Mouse (Mus musculus): ENCODE data around the gene Dapk3.
"Not testable (repeated sequence)": the region's sequence is repeated elsewhere in the genome, so short reads cannot be mapped to it uniquely, and the experiment has no call there.

Dapk3 gene

DNA sequence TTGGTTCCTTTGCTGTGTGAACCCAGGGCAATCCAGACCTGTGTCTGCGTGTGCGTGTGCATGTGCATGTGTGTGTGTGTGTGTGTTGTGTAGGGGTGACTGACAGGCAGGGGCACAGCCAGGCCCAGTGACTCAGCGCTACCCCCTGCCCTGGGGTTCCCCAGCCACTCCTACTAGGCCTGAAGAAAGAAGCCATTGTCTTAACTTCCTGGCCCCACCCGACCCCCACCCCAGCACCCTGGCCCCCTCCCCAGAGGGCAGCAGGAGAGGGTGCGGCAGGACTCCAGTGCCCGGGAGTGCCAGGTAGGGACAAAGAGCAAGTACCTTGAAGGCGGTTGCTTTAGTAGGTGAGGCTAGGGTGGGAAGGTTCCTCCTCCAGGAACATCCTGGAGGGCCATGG lies 37.0 kb upstream of the Dapk3 start:
- DNase-seq (ENCODE audit: extremely low read depth, low read depth), result no peak

DNA sequence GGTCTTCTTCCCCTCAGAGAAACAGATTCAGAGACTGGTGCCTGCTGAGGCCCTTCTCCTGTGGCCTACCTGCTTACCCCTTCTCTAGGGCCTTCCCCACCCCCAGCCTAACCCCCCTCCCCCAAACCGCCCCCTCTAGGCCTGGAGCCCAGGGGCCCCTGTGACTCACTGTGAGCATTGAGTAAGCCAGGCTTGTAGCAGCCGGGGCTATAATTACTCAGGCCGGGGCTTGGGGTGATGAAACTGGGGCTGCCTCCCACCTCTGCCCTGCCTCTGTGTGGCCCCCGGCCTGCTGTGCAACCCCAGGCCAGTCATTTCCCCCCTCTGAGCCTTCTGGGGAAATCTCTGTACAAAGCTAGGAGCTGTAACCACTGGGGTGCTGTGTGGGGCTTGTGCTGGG lies 36.5 kb upstream of the Dapk3 start:
- no peak for DNase-seq (ENCODE audit: extremely low read depth, low read depth)

DNA sequence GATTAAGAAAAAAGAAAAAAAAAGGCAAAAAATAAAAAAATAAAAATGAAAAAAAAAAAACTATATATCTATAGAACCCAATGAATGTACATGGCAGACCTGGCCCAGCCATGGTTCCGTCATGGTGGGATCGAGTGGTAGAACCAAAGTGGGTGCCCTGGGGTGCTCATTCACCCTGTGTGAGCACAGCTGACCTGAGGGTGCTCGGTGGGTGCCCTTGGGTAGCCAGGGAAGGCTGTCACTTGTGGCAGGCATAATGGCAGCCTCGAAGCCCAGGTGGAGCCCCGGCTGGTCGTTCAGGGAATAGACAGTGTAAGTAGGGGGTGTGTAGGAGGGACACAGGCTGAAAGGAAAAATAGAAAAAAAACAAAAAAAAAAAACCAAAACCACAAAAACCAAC lies 31.5 kb upstream of the Dapk3 start:
- no peak for DNase-seq (ENCODE audit: extremely low read depth, low read depth)

DNA sequence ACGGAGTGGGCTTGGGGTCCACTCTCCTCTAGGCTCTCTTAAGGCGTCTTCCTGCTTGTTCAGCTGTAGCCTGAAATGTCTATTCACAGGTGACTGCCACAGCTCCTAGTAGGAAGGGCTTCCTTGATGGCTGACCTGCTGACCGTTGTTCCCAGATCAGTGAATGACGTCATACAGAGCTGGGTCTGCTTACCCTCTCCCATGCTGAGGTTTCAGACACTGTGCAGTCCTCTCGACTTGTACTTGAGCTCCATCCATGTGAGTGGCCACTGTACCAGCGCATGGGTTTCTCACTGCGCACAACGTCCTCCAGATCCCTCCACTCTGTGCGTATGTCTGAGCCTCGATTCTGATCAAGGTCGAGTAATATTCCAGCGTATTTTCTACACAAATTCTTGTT lies 30.2 kb upstream of the Dapk3 start:
- DNase-seq (ENCODE audit: extremely low read depth, low read depth), result no peak

DNA sequence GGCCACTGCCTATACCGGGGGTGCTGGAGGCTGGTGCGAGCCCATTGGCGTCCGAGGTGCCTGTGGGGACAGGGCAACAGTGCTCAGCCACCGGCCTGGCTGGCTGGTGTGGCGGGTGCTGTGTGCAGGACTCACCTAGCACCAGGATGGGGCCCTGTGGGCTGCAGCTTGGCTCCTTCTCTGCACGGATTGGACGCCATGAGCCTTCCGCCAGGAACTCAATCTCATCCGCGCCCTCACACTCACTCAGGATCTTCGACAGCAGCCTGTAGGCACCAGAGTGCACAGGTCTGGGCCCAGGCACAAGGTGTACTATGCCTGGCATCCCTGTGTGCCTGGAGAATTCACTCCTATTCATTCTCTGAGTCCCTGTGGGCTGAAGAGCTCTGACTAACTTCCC lies 28.5 kb upstream of the Dapk3 start:
- no peak for DNase-seq (ENCODE audit: extremely low read depth, low read depth)

DNA sequence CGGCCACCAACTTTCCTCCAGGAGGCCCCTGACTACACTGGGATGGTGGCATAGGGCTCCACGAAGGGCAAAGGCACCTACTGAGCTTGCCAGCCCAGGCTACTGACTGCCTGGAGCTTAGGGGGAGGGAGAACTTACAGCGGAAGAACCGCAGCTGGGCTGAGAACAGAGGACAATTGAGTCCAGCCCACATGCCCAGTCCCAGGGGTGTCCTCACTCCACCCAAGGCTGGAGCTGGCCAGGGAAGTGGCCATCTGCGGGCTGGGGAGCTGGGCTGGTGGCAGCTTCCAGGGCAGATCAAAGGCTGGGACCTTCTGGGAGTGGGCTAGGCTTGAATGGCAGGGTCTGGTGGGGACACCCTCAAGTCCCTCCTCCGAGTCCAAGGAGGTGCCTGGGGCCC lies 28.1 kb upstream of the Dapk3 start:
- no peak for DNase-seq (ENCODE audit: extremely low read depth, low read depth)

DNA sequence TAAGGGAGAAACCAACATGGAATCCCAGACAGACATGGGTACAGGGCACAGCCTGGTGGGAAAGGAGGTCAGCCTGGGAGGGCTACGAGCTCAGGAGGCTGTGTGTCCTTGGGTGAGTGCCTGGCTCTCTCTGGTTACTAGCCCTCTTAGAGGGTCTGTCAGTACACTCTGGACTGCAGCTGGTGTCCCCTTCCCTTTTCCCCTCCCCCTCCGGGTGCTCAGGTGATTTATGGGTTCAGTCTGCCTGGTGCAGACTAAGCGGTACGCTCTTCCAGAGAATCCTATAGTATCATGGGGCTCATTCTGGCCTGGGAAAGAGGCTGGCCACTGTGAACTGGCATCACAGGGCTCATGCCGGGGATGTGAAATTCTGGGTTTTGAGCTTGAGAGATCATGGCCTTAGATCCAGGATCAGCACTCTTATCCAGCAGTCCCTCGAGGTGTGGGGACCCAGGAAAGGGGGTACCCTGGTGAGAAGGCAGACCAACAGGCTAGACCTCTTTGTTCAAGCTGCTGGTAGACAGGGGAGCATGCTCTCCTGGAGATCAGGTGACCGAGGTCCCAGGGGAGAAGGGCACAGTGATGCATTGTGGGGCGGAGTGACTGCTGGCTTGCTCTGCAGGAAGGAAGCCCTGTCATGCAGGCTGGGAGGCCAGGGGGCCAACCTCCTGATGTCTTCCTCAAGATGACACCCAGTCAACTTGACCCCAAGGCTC lies 21.0 kb upstream of the Dapk3 start:
- DNase-seq (ENCODE audit: extremely low read depth, low read depth), result no peak

DNA sequence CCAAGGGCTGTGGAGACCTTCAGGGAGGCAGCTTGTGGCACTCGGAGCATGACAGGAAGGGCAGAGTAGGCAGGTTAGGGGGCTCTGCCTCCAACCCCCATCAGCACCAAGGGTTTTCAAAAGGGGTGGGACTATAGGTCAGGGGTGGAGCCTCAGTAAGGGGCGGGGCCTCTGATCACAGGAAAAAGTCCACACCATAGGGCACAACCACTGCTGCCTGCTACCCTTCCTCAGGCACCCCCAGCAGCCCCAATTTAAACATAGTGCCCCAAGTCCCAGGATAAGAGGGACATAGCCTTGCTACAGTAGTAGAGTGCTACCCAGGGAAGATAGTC lies 20.5 kb upstream of the Dapk3 start:
- no peak for DNase-seq (ENCODE audit: extremely low read depth, low read depth)

DNA sequence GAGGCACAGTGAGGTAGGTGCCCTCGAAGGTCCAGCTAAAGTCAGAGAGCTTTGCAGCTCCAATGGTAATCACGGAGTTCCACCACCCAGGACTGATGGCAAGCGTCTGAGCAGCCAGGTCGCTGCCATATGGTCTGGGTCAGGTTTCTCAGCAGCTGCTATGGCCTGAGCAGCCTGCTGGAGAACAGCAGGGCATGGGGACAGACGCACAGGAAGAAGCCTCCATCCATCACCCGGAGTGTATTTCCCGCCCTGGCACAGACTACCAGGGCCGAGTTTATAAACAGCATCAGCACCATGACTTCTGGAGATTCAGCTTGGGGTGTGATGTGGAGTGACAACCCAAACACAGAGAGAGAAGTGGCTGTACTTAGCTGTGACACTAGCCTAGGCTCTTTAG lies 17.7 kb upstream of the Dapk3 start:
- no peak for DNase-seq (ENCODE audit: extremely low read depth, low read depth)

DNA sequence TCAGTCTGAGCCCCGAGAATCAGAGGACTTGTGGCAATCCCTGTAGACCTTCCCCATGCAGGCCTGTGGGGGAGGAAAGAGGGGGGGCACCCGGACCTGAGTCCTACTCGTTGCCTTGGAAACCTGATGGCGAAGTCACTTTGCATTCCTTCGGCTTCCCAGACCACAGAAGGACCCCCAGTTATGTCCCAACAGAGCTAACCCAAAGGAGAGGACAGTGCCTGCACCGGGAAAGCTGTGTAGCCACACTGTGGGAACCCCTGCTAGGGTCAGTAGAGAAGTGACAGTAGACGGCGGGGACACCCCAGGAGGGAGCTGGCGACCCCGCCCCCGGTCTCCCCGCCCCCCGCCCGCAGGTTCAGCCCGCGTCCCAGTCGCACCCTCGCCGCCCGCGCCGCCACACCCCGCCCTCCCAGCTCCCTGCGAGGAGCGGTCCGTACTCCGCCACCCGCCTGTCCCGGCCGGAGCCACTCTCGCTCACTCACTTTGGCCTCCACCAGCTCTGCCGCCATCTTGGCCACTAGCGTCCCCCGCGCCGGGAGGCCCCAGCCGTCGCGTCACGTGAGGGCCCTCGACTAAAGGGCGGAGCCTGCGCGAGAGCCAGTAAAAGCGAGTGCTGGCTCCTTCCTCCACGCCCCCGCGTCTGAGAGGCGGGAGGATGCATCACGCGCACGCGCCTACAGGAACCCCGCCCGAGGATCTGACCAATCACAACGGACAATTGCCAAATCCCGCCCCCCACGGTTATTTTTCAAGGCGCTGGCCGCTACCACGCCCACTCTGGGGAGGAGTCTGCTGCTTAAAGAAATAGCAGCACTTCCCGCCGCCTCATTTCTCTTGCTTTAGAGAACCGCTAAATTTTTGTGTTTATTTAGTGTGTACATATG lies 15.4 kb upstream of the Dapk3 start, which contains the start of gene Pias4:
Pias4 (minus strand) TSS at position 724 of the 887 bp plus-strand sequence.
- DNase-seq (ENCODE audit: extremely low read depth, low read depth), result peak; percentile 92

DNA sequence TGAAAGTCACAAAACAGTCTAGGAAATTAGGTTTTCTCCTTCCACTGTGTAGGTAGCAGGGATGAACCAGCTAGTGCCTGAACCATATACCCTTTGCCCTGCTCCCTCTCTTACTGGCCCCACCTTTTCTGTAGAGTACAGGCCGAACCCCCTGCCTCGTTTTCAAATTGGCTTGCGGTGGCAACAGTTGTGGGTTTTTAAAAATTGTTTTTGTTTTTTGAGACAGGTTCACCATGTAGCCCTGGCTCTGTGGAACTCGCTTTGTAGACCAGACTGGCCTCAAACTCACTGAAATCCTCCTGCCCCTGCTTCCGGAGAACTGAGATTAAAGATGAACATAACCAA lies 14.7 kb upstream of the Dapk3 start:
- no peak for DNase-seq (ENCODE audit: extremely low read depth, low read depth)

DNA sequence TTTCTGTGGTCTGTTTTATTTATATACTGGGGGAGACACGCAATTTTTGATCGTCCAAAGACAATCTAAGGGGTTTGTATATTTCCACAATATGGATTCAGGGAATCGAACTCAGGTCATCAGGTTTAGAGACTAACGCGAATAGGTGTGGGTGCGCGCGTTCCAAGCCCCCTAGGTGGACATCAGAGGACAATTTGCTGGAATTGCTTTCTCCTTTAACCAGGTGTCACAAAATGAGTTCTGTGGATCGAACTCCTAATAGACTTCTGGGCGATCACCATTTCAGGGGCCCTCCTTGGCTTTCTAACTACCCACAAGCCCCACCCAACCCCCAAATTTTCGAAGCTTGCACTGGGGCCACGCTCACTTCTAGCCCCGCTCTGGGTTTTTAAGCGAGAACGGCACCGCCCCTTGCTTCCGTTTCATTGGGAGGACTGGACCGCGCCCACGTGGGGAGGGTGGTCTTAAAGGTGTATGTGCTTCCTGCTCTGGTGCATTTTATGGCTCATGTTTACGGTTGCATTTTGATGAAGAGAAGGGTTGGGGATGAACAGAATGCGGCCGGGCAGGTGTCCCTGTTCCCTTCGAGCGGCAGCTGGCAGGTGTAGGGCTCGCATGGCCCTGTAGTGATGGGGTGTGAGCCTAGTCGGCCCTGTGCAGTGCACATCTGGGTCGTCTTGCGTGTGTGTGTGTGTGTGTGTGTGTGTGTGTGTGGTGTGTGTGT lies 14.1 kb upstream of the Dapk3 start:
- peak; percentile 86 for DNase-seq (ENCODE audit: extremely low read depth, low read depth)

DNA sequence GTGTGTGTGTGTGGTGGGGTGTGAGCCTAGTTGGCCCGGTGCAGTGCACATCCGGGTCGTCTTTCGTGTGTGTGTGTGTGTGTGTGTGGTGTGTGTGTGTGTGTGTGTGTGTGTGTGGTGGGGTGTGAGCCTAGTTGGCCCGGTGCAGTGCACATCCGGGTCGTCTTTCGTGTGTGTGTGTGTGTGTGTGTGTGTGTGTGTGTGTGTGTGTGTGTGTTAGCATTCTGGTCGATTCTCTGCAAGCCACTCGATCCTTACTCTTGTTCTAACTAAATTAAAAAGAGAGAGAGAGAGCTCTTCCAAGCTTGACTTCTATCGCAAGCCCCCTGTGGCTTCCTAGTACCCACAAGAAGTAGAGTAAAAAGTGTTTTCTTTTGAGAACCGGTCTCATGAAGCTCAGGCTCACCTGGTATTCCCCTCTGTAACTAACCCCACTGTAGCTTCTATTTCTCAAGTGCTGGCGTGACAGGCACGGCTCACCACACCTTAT lies 13.3 kb upstream of the Dapk3 start:
- not testable (repeated sequence) for DNase-seq (ENCODE audit: extremely low read depth, low read depth)

DNA sequence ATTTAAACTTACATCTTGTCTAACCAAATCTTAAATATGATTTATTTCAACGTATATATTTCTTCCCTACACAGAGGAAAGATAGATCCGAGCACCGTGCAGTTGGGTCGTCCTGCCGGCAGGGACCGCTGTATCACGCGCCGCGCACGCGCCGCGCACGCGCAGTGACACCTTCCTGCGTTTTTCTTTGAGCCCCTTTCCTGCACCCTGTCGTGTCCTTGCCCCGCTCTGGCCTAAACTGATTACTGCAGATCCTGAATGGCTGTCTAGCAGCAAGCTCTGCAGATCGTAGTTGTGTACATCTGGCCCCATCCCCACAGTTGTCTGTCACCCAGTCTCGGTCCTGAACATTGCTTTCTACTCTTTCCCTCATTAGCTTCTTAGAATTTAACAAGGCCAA lies 9.7 kb upstream of the Dapk3 start:
- DNase-seq (ENCODE audit: extremely low read depth, low read depth), result peak; percentile 78

DNA sequence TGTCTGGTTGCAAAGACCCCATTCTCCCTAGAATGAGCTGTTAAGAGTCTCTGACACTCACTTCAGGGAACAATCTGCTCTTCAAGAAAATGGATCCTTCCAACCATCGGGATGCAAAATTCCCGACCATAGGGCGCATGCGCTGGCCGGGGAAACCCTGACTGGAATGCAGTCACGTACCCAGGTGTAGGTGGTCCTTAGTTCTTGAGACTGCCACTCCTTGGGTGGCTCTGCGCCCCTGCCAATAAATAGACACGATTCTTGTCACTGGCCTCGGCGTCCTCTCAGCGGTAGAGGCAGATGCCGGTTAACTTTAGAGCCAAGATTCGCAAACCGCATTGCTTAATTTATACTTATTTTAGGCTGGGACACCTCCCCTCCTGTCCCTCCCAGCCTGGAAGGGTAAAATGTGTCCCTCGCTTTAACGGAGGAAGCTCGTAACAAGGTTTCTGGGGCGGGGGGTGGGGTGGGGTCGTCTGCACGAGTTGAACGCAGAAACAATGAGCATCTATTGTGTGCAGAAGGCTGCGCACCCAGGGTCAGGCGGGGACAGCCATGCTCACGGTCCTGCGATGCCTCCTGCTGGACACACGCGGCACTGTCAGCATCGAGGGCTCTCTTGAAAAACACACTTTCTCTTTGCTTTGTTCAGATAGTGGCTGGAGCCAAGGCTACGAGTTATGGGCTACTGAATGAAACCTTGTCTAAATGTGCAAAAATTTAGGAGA lies 8.0 kb upstream of the Dapk3 start:
- peak; percentile 73 for DNase-seq (ENCODE audit: extremely low read depth, low read depth)

DNA sequence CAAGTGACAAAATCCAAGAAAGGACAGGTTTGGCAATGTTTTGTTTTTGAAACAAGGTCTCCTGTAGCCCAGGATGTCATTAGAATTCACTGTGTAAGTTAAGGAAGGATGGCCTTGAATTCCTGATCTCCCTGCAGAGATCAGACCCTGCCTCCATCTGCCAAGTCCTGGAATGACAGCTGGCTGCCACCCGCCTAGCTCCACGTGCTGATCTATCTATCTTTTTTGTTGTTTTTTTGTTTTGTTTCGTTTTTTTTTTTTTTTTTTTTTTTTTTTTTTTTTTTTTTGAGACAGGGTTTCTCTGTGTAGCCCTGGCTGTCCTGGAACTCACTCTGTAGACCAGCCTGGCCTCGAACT lies 7.5 kb upstream of the Dapk3 start:
- DNase-seq (ENCODE audit: extremely low read depth, low read depth), result not testable (repeated sequence)

DNA sequence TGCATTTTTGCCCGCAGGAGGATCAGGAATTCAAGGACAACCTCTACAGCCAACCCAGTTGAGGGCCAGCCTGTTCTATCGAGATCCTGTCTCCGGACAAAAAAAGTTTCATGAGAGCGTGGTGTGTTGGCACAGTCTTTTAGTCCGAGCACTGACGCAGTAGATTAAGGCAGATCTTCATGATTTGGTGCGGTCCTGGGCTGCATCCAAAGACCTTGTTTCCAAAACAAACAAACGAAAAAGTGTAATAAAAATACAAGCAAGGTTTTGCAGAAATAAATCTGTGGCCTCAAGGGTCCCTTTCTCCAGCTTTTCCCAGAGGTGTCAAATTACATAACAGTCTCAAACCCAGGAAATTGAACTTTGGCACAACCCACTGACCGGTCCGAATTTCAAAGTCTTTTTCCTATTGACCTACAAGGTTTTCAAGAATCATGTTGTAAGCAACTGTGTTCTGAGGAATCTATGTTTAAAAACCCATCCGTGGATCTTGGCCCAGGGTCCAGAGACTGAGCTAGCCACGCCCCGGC lies 6.8 kb upstream of the Dapk3 start:
- no peak for DNase-seq (ENCODE audit: extremely low read depth, low read depth)

DNA sequence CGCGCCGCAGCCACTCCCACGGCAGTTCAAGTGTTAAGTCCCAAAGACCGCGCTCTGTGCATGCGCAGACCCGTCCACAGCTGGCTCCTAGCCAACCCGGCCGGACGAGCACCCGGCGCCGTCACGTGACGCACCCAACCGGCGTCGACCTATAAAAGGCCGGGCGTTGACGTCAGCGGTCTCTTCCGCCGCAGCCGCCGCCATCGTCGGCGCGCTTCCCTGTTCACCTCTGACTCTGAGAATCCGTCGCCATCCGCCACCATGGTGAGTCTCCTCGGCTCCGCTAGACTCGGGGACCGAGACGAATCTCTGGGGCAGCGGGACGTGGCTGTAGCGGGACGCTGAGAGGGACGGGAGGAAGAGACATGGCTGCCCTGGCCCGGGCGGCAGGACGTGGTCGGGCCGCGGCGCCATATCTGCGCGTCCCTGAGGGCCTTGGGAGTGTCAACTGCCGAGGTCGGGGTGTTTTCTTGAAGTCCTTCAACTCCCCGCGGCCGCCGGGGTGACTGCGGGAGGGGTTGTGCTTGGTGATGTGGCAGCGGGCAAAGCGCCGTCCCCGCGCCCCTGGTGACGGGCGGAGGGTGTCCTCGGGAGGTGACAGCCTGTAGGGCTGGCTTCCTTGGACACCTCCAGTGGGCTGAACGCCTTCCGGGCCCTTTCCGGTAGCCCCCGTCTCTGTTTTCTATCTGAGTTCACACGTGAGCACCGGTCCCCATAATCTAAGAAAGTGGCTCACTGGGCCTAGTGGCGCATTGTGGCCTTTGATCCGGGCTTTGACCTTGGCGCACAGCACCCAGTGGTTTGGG lies 6.1 kb upstream of the Dapk3 start, which contains the start of gene Eef2:
Eef2 (plus strand) TSS at position 166 of the 806 bp plus-strand sequence.
- DNase-seq (ENCODE audit: extremely low read depth, low read depth), result peak; percentile 79

DNA sequence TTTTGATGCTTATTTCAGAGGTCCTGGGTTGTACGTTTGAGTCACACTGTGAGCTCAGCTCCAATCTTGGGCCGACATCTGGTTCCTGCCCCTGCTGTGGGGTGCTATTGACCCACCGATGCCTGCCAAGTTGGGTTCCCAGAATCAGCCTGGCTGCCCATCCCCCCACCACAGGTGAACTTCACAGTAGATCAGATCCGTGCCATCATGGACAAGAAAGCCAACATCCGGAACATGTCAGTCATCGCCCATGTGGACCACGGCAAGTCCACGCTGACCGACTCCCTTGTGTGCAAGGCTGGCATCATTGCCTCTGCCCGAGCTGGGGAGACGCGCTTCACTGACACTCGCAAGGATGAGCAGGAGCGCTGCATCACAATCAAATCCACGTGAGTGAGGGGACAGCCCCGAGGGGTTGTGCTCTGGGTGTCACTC lies 5.3 kb upstream of the Dapk3 start:
- DNase-seq (ENCODE audit: extremely low read depth, low read depth), result no peak

All from MEL-GATA-1-ER (cell line).